Mouse (Mus musculus) leukemia stem cell, adult 10-12 weeks (primary cell): ENCODE results near the gene Ifi203. TPM values are rescaled to one million over a fixed set of nuclear protein-coding genes. Genes with fewer than 3 reads are reported as not detected.

ENCODE experiments used
- polyA plus RNA-seq: library from polyadenylated mRNA; stranded (reverse); fragments of >175 nt; gene quantifications from 2 replicates; pipeline ENCODE4 v1.2.3, GENCODE M21; 2012; ENCODE audit warnings: low replicate concordance

Ifi203 gene
- polyA plus RNA-seq = 1.6 and 2.6 TPM in 2 replicates

GRCm38 (mm10) chr1:173941924-173942779 lies at the start of gene Ifi203, which contains the start of gene Mndal:
Ifi203 (minus strand) TSS chr1:173942672.
Mndal (minus strand) TSS chr1:173942491.

GRCm38 (mm10) chr1:173982694-173983305 lies 40.3 kb upstream of the Ifi203 start, which contains the start of gene Ifi202b:
Ifi202b (minus strand) TSS chr1:173982744.

DNA sequence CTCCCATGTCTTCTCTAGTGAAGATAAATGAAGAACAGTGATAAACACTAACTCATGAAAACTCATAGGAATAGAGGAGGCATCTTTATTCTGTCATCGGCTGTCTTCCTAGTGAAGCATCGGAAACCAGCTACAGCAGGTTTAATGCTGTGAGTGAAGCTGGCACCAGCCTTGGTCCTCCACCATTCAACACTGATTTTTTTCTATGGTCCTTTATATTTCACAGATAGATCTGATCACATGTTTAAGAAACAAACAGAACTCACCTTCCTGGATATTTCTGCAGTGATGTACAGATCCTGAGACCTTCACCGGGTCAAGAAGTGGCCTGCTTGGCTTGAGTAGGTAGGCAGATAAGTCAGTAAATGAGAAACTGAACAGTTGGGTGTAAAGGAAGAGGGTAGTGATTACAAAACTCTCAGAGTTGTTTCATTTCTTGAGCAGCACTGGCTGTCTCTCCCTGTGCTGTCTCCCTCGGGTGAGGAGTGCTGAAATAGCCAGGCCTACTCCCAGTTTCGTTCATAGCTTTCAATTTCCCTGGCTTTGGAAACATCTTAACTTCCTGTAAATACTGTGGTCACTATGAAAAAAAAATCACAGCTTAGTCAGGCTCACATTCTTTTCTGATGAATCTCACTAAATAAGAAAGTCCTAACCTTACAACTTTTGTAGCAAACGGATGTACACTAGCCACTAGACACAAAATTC lies 29.8 kb downstream of the Ifi203 start, which contains the start of gene Ifi211:
Ifi211 (minus strand) TSS at position 499 of the 708 bp plus-strand sequence.

Other genes starting within 250 kb of the Ifi203 start
- gene Ifi207, start 200.9 kb downstream of the Ifi203 start, polyA plus RNA-seq = 0.12 and 0.49 TPM in 2 replicates
- gene Ifi204, start 175.7 kb downstream of the Ifi203 start, polyA plus RNA-seq = 0.16 TPM in 1 of 2 replicates, not detected in the other
- gene Ifi211, start 29.6 kb downstream of the Ifi203 start, polyA plus RNA-seq = 0.09 and 0.46 TPM in 2 replicates
- 3.8 and 4.7 TPM in 2 replicates for gene Mndal, start 181 bp downstream of the Ifi203 start, polyA plus RNA-seq
- 0.20 TPM in 1 of 2 replicates, not detected in the other for gene Ifi202b, start 40.1 kb upstream of the Ifi203 start, polyA plus RNA-seq
- gene Ifi205, start 89.1 kb upstream of the Ifi203 start, polyA plus RNA-seq = 0.18 TPM in 1 of 2 replicates, not detected in the other
- gene Olfr433, start 98.0 kb upstream of the Ifi203 start, polyA plus RNA-seq = not detected in 2 replicates
- 0.03 TPM in 1 of 2 replicates, not detected in the other for gene Olfr432, start 106.5 kb upstream of the Ifi203 start, polyA plus RNA-seq
- gene Olfr430, start 123.9 kb upstream of the Ifi203 start, polyA plus RNA-seq = not detected in 2 replicates
- gene Olfr429, start 141.7 kb upstream of the Ifi203 start, polyA plus RNA-seq = not detected in 2 replicates
- gene Olfr427, start 154.2 kb upstream of the Ifi203 start, polyA plus RNA-seq = not detected in 2 replicates
- gene Olfr231, start 178.5 kb upstream of the Ifi203 start, polyA plus RNA-seq = not detected in 2 replicates
- gene Olfr424, start 188.8 kb upstream of the Ifi203 start, polyA plus RNA-seq = not detected in 2 replicates
- not detected in 2 replicates for gene Olfr420, start 213.0 kb upstream of the Ifi203 start, polyA plus RNA-seq
- 2.4 and 6.0 TPM in 2 replicates for gene Spta1, start 230.1 kb upstream of the Ifi203 start, polyA plus RNA-seq